ENCODE assay signal across 9 mouse cellular contexts in genomic region chr5:44975456-44976195, GRCm38 (mm10).
DNase-seq lines count a peak whose midpoint lies in the region; ATAC-seq and TF ChIP-seq lines count a peak whose summit lies in the region.
"Had no signal": no experiment of that assay in that cellular context is flagged by ENCODE, and none has a peak within 500 bp of the region (broad histone marks: within the 10 kb centered on the region; RNA-seq: fewer than 3 reads in every experiment).

No protein-coding gene starts in this region.

- no peak overlapping the region for H3K4me2 ChIP-seq in lung, embryonic 14.5 days
- no peak overlapping the region for H3K4me2 ChIP-seq in intestine, embryonic 15.5 days (replicated peaks)
- H3K4me2 ChIP-seq in limb, embryonic 13.5 days (replicated peaks), result no peak overlapping the region

- H3K9ac ChIP-seq in lung, embryonic 14.5 days, result no peak overlapping the region
- H3K9ac ChIP-seq in intestine, embryonic 15.5 days, result no peak overlapping the region
- 0 out of 2 replicates have a peak overlapping the region, but pooled peaks have one; percentile 13 for H3K9ac ChIP-seq in limb, embryonic 13.5 days

- no peaks in the 10 kb centered on the region for H3K36me3 ChIP-seq in lung, embryonic 14.5 days (ENCODE audit: insufficient read depth)
- H3K36me3 ChIP-seq in intestine, embryonic 15.5 days, result no peaks in the 10 kb centered on the region
- no peaks in the 10 kb centered on the region for H3K36me3 ChIP-seq in limb, embryonic 13.5 days

- H3K4me1 ChIP-seq in lung, embryonic 14.5 days (ENCODE audit: insufficient read depth), result no peaks in the 10 kb centered on the region
- no peaks in the 10 kb centered on the region for H3K4me1 ChIP-seq in lung, adult 2 months (ENCODE audit: control insufficient read depth, insufficient read depth, low read length)
- 0 out of 2 replicates have a peak, but pooled peaks cover 2% of the 10 kb centered on the region for H3K4me1 ChIP-seq in intestine, embryonic 15.5 days (replicated peaks)
- peaks cover 20% of the 10 kb centered on the region for H3K4me1 ChIP-seq in limb, embryonic 13.5 days

- H3K4me3 ChIP-seq in lung, embryonic 14.5 days (ENCODE audit: low read depth, low read length), result no peak overlapping the region
- no peak overlapping the region for H3K4me3 ChIP-seq in lung, adult 2 months (replicated peaks; ENCODE audit: extremely low read depth, low read depth, low read length)
- no peak overlapping the region for H3K4me3 ChIP-seq in intestine, embryonic 15.5 days (replicated peaks)
- H3K4me3 ChIP-seq in limb, embryonic 13.5 days, result no peak overlapping the region

- no peak for TF ChIP-seq CTCF in lung, embryonic 14.5 days (IDR thresholded peaks at IDR 0.05; ENCODE audit: low read depth)
- TF ChIP-seq CTCF in lung, adult 2 months (IDR thresholded peaks at IDR 0.05; ENCODE audit: insufficient read depth, low read length), result no peak

- peak; percentile 38 for DNase-seq in lung, embryonic 14.5 days
- no peak for DNase-seq in lung, adult 2 months
- peak; percentile 5 to 38 for DNase-seq in frontal cortex, adult 2 months (ENCODE audit: extremely low spot score in 1 of 2, low spot score in 1 of 2)
- peak; percentile 20 for DNase-seq in ovary, postnatal 14 days (ENCODE audit: low spot score)
- DNase-seq in spleen, postnatal 4 days (ENCODE audit: low spot score in 2 of 2), result no peak
- DNase-seq in Muller cell, postnatal 12 days (ENCODE audit: inconsistent ontology term), result no peak

- H3K9me3 ChIP-seq in lung, embryonic 14.5 days (ENCODE audit: low read depth, low read length), result no peaks in the 10 kb centered on the region
- no peaks in the 10 kb centered on the region for H3K9me3 ChIP-seq in intestine, embryonic 15.5 days
- H3K9me3 ChIP-seq in limb, embryonic 13.5 days, result no peaks in the 10 kb centered on the region

- no peaks in the 10 kb centered on the region for H3K27me3 ChIP-seq in lung, embryonic 14.5 days (ENCODE audit: insufficient read depth, low read length)
- H3K27me3 ChIP-seq in intestine, embryonic 15.5 days (replicated peaks), result no peaks in the 10 kb centered on the region
- no peaks in the 10 kb centered on the region for H3K27me3 ChIP-seq in limb, embryonic 13.5 days

- no peak for TF ChIP-seq POLR2A in lung, adult 2 months (IDR thresholded peaks at IDR 0.05; ENCODE audit: borderline replicate concordance, extremely low read depth, low read depth, low read length)

- no peak overlapping the region; the same call in 1 of the 2 replicates for H3K27ac ChIP-seq in lung, embryonic 14.5 days (ENCODE audit: low read depth)
- H3K27ac ChIP-seq in intestine, embryonic 15.5 days, result peak overlapping the region; percentile 27; the same call in 1 of the 2 replicates
- H3K27ac ChIP-seq in limb, embryonic 13.5 days, result peak overlapping the region; percentile 94
- H3K27ac ChIP-seq: macrophage had no signal

- ATAC-seq in lung, embryonic 14.5 days (ENCODE audit: insufficient read depth), result no peak
- ATAC-seq in intestine, embryonic 15.5 days, result no peak
- ATAC-seq in limb, embryonic 13.5 days (ENCODE audit: low FRiP score, low read depth), result peak; percentile 86

- WGBS in lung, embryonic 14.5 days, result 40% methylated on average over 9 of the region's 9 CpGs
- 54% methylated on average over 9 of the region's 9 CpGs for WGBS in lung, adult 2 months
- 37% methylated on average over 9 of the region's 9 CpGs for WGBS in intestine, embryonic 15.5 days
- WGBS in limb, embryonic 13.5 days, result 8% methylated on average over 9 of the region's 9 CpGs

Comparison
In these comparisons a context has a peak if more than half of its experiments do, and no peak if none do; other contexts are left out.
1. DNase-seq: peak in lung, embryonic 14.5 days (single experiment), frontal cortex, adult 2 months (2 of 2) and ovary, postnatal 14 days (single experiment); none in lung, adult 2 months (single experiment), spleen, postnatal 4 days (0 of 2) and Muller cell, postnatal 12 days (single experiment).